Mouse (Mus musculus) liver, embryonic 11.5 days (tissue): ENCODE results near the gene Bet1. TPM values are rescaled to one million over a fixed set of nuclear protein-coding genes. Genes with fewer than 3 reads are reported as not detected.

ENCODE experiments used
- ATAC-seq: fragments of 200-750 bp; cut with Nextera tagmentation; replicated peaks from 2 replicates; pipeline ENCODE4 v1.8.0; 2017; ENCODE audit warnings: moderate number of reproducible peaks, mild to moderate bottlenecking, moderate TSS enrichment, moderate library complexity; ENCODE audit not compliant: low FRiP score
- DNase-seq: peaks from one replicate; pipeline ENCODE4 v3.0.0-alpha.2; 2017; ENCODE audit warnings: low spot score
- H3K27ac ChIP-seq: fragments of 300-500 bp; sonication (generic); 2 replicates; pipeline ENCODE4 v1.5.1; 2014; ENCODE audit warnings: mild to moderate bottlenecking, low read depth, low read length, control low read depth
- H3K27me3 ChIP-seq: fragments of 300-500 bp; sonication (generic); replicated peaks from 2 replicates; pipeline ENCODE4 v1.6.1; 2014; ENCODE audit warnings: low read length, mixed read lengths; ENCODE audit not compliant: control insufficient read depth, insufficient read depth
- H3K36me3 ChIP-seq: fragments of 300-500 bp; sonication (generic); 2 replicates; pipeline ENCODE4 v1.6.1; 2014; ENCODE audit warnings: mild to moderate bottlenecking, low read length, moderate library complexity, mixed read lengths; ENCODE audit not compliant: control insufficient read depth, insufficient read depth
- H3K4me1 ChIP-seq: fragments of 300-500 bp; sonication (generic); replicated peaks from 2 replicates; pipeline ENCODE4 v1.6.1; 2014; ENCODE audit warnings: low read length, mixed read lengths; ENCODE audit not compliant: control insufficient read depth, insufficient read depth
- H3K4me2 ChIP-seq: fragments of 300-500 bp; sonication (generic); 2 replicates; pipeline ENCODE4 v1.6.1; 2014; ENCODE audit warnings: mild to moderate bottlenecking, control low read depth, moderate library complexity
- H3K4me3 ChIP-seq: fragments of 300-500 bp; sonication (generic); 2 replicates; pipeline ENCODE4 v1.5.1; 2014; ENCODE audit warnings: low read depth, low read length, control low read depth
- H3K9ac ChIP-seq: fragments of 300-500 bp; sonication (generic); 2 replicates; pipeline ENCODE4 v1.6.1; 2014; ENCODE audit warnings: low read depth, low read length, control low read depth
- H3K9me3 ChIP-seq: fragments of 300-500 bp; sonication (generic); 2 replicates; pipeline ENCODE4 v1.6.1; 2016; ENCODE audit warnings: low read length, inconsistent platforms, mixed read lengths; ENCODE audit not compliant: control insufficient read depth
- WGBS: fragments of 180-500 bp; shearing (Covaris S2); extraction: QIAGEN DNeasy Blood & Tissue Kit; methylation state at CpG from one replicate; pipeline ENCODE4 v1.1.7; 2014; 5-methylcytosine and 5-hydroxymethylcytosine counted together
- polyA plus RNA-seq: library from polyadenylated mRNA; unstranded; fragments of >200 nt; fragmentation: Nextera tagmentation; extraction: Ambion mirVana; gene quantifications from 2 replicates; pipeline ENCODE4 v1.2.1, GENCODE M21; 2014

Gene Bet1
- 59.8 and 60.9 TPM in 2 replicates for polyA plus RNA-seq

- Histone ChIP-seq H3K4me2 (peak within 1 kb of the TSS; percentile 80), H3K27me3 (no peaks in the 10 kb centered on the region), H3K9me3 (no peaks in the 10 kb centered on the region), H3K36me3 (no peaks in the 10 kb centered on the region), H3K9ac (peak within 1 kb of the TSS; percentile 69), H3K4me1 (no peaks in the 10 kb centered on the region), H3K4me3 (peak within 1 kb of the TSS; percentile 70), H3K27ac (no peak within 1 kb of the TSS)
- ATAC-seq (peak; percentile 99), DNase-seq (peak; percentile 80)
- 1% methylated on average over 24 of the region's 24 CpGs for WGBS
Observed at GRCm38 (mm10) chr6:4086663-4087454, at the start of gene Bet1. Gene Bet1 (minus strand): TSS chr6:4086972.

- Histone ChIP-seq H3K4me3 (no peak overlapping the region), H3K4me2 (no peak overlapping the region), H3K36me3 (no peaks in the 10 kb centered on the region), H3K9ac (no peak overlapping the region), H3K4me1 (no peaks in the 10 kb centered on the region), H3K9me3 (no peaks in the 10 kb centered on the region), H3K27me3 (no peaks in the 10 kb centered on the region), H3K27ac (no peak overlapping the region)
- ATAC-seq: peak; percentile 43; the same call in 1 of the 2 replicates
- no peak for DNase-seq
- WGBS: 35% methylated on average over 7 of the region's 7 CpGs
Observed at GRCm38 (mm10) chr6:4132239-4132638, 45.5 kb upstream of the Bet1 start.

- Histone ChIP-seq H3K9ac (no peak overlapping the region), H3K4me1 (no peaks in the 10 kb centered on the region), H3K4me3 (no peak overlapping the region), H3K9me3 (no peaks in the 10 kb centered on the region), H3K27ac (no peak overlapping the region), H3K27me3 (no peaks in the 10 kb centered on the region), H3K36me3 (no peaks in the 10 kb centered on the region), H3K4me2 (no peak overlapping the region)
- 65% methylated on average over 2 of the region's 2 CpGs for WGBS
- no peak for DNase-seq
- ATAC-seq: no peak
Observed at GRCm38 (mm10) chr6:4131149-4131548, 44.4 kb upstream of the Bet1 start.

GRCm38 (mm10) chr6:4118611-4119010 lies 31.8 kb upstream of the Bet1 start:
- Histone ChIP-seq H3K4me3 (no peak overlapping the region), H3K27ac (no peak overlapping the region), H3K9me3 (no peaks in the 10 kb centered on the region), H3K4me2 (no peak overlapping the region), H3K9ac (no peak overlapping the region), H3K4me1 (no peaks in the 10 kb centered on the region), H3K27me3 (no peaks in the 10 kb centered on the region), H3K36me3 (no peaks in the 10 kb centered on the region)
- ATAC-seq: no peak
- WGBS: 82% methylated on average over 1 of the region's 1 CpGs
- no peak for DNase-seq

GRCm38 (mm10) chr6:4090423-4090822 lies 3.7 kb upstream of the Bet1 start:
- no peaks in the 10 kb centered on the region for H3K9me3 ChIP-seq
- WGBS: 84% methylated on average over 2 of the region's 2 CpGs
- DNase-seq (no peak), ATAC-seq (no peak)
- no peaks in the 10 kb centered on the region for H3K36me3 ChIP-seq
- no peak overlapping the region for H3K27ac ChIP-seq
- no peaks in the 10 kb centered on the region for H3K4me1 ChIP-seq
- no peaks in the 10 kb centered on the region for H3K27me3 ChIP-seq
- no peak overlapping the region for H3K4me3 ChIP-seq
- H3K4me2 ChIP-seq: no peak overlapping the region
- H3K9ac ChIP-seq: no peak overlapping the region

- no peaks in the 10 kb centered on the region for H3K36me3 ChIP-seq
- no peaks in the 10 kb centered on the region for H3K27me3 ChIP-seq
- no peak overlapping the region for H3K4me3 ChIP-seq
- H3K4me2 ChIP-seq: no peak overlapping the region
- no peaks in the 10 kb centered on the region for H3K4me1 ChIP-seq
- DNase-seq (no peak), ATAC-seq (no peak)
- no peaks in the 10 kb centered on the region for H3K9me3 ChIP-seq
- WGBS: 85% methylated on average over 6 of the region's 6 CpGs
- H3K9ac ChIP-seq: no peak overlapping the region
- H3K27ac ChIP-seq: no peak overlapping the region
Observed at GRCm38 (mm10) chr6:4072281-4072680, 14.5 kb downstream of the Bet1 start.

GRCm38 (mm10) chr6:4069714-4070113 lies 17.1 kb downstream of the Bet1 start:
- Histone ChIP-seq H3K27me3 (no peaks in the 10 kb centered on the region), H3K36me3 (no peaks in the 10 kb centered on the region), H3K4me2 (no peak overlapping the region), H3K4me1 (no peaks in the 10 kb centered on the region), H3K9ac (no peak overlapping the region), H3K4me3 (no peak overlapping the region), H3K9me3 (no peaks in the 10 kb centered on the region), H3K27ac (no peak overlapping the region)
- DNase-seq (no peak), ATAC-seq (no peak)

- ATAC-seq (no peak), DNase-seq (no peak)
- no peak overlapping the region for H3K9ac ChIP-seq
- no peak overlapping the region for H3K4me3 ChIP-seq
- 85% methylated on average over 4 of the region's 4 CpGs for WGBS
- no peaks in the 10 kb centered on the region for H3K9me3 ChIP-seq
- H3K27me3 ChIP-seq: no peaks in the 10 kb centered on the region
- no peak overlapping the region for H3K4me2 ChIP-seq
- H3K4me1 ChIP-seq: no peaks in the 10 kb centered on the region
- no peak overlapping the region for H3K27ac ChIP-seq
- H3K36me3 ChIP-seq: no peaks in the 10 kb centered on the region
Observed at GRCm38 (mm10) chr6:4054387-4054786, 32.4 kb downstream of the Bet1 start.

- Histone ChIP-seq H3K4me2 (no peak overlapping the region), H3K4me3 (no peak overlapping the region), H3K36me3 (no peaks in the 10 kb centered on the region), H3K9me3 (no peaks in the 10 kb centered on the region), H3K9ac (no peak overlapping the region), H3K4me1 (no peaks in the 10 kb centered on the region), H3K27me3 (no peaks in the 10 kb centered on the region), H3K27ac (no peak overlapping the region)
- 48% methylated on average over 1 of the region's 1 CpGs for WGBS
- DNase-seq (no peak), ATAC-seq (no peak)
Observed at GRCm38 (mm10) chr6:4052843-4053242, 33.9 kb downstream of the Bet1 start.
